ENCODE assay signal across 9 mouse cellular contexts in the genomic region with DNA sequence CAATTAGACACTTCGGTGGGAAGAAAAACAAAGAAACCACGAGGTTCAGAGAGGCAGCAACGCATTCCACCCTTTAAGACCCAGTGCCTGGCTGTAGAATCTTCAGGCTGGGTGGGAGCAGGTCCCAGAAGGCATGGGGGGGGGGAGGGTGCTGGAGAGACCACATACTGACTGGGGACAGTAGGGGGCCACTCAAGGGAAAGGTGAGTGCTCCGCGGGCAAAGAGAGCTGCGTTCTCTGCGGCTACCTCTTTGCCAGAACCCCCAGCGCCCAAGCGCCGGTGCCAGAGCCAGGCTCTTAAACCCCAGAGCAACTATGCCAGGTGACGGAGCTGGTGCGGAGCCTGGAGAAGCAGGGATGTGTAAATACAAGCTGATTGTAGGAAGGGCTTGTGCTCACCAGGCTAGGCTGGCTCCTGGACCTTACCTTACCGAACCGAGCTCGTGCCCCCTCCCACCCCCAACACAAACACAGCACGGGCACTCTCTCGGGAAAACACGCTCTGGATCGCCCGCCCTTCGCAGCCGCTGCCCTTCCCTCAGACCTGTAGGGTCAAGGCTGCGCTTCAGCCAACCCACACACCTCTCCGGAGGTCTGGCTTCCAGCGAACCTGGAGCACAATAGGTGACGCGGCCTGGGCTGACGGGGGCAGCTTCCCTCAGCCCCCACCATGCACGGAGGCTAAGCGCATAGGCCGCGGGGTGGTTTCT. TPM values are rescaled to one million over a fixed set of nuclear protein-coding genes. Genes with fewer than 3 reads are reported as not detected.
DNase-seq lines count a peak whose midpoint lies in the region; ATAC-seq lines count a peak whose summit lies in the region.
"Had no signal": no experiment of that assay in that cellular context is flagged by ENCODE, and none has a peak within 500 bp of the region (broad histone marks: within the 10 kb centered on the region; RNA-seq: fewer than 3 reads in every experiment).

No protein-coding gene starts in this region.

- H3K4me3 ChIP-seq in heart, embryonic 14.5 days (ENCODE audit: control insufficient read depth in 1 of 2, insufficient read depth in 1 of 2, low read depth in 1 of 2, low read length in 2 of 2): peak overlapping the region; percentile 61 to 79
- peak overlapping the region; percentile 70 for H3K4me3 ChIP-seq in forebrain, embryonic 11.5 days (ENCODE audit: low read depth, low read length)
- peak overlapping the region; percentile 59 for H3K4me3 ChIP-seq in liver, embryonic 11.5 days (ENCODE audit: low read depth, low read length)
- peak overlapping the region; percentile 61 for H3K4me3 ChIP-seq in stomach, embryonic 14.5 days (ENCODE audit: low read depth, low read length)

- H3K4me2 ChIP-seq in heart, embryonic 14.5 days (ENCODE audit: low read length): peak overlapping the region; percentile 98
- H3K4me2 ChIP-seq in forebrain, embryonic 11.5 days (ENCODE audit: low read depth, low read length, severe bottlenecking): peak overlapping the region; percentile 99
- peak overlapping the region; percentile 83 for H3K4me2 ChIP-seq in liver, embryonic 11.5 days
- H3K4me2 ChIP-seq in stomach, embryonic 14.5 days (replicated peaks; ENCODE audit: low read depth, low read length): peak overlapping the region; percentile 94

- H3K9me3 ChIP-seq in heart, embryonic 14.5 days (ENCODE audit: control insufficient read depth, low read length): no peaks in the 10 kb centered on the region
- no peaks in the 10 kb centered on the region for H3K9me3 ChIP-seq in forebrain, embryonic 11.5 days (ENCODE audit: control insufficient read depth, low read length)
- H3K9me3 ChIP-seq in liver, embryonic 11.5 days (ENCODE audit: control insufficient read depth, low read length): no peaks in the 10 kb centered on the region
- H3K9me3 ChIP-seq in stomach, embryonic 14.5 days (ENCODE audit: control insufficient read depth, low read depth, low read length): no peaks in the 10 kb centered on the region

- DNase-seq in heart, postnatal 25 days (ENCODE audit: low spot score): no peak
- DNase-seq in ZHBTc4 (ENCODE audit: low read depth, low spot score): peak; percentile 29
- peak; percentile 67 for DNase-seq in forebrain, embryonic 11.5 days (ENCODE audit: low spot score)
- DNase-seq in liver, embryonic 11.5 days (ENCODE audit: low spot score): no peak
- no peak for DNase-seq in ovary, postnatal 10 days (ENCODE audit: low spot score)
- no peak for DNase-seq in left cerebral cortex, postnatal 25 days (ENCODE audit: low spot score in 2 of 2)

- H3K27ac ChIP-seq in heart, embryonic 14.5 days (replicated peaks in 1 of 2; ENCODE audit: control insufficient read depth in 1 of 2, insufficient read depth in 1 of 2, low read depth in 2 of 2, low read length in 2 of 2): no peak overlapping the region
- peak overlapping the region; percentile 43; the same call in 1 of the 2 replicates for H3K27ac ChIP-seq in forebrain, embryonic 11.5 days (ENCODE audit: low read depth, low read length)
- no peak overlapping the region for H3K27ac ChIP-seq in liver, embryonic 11.5 days (ENCODE audit: low read depth, low read length)
- no peak overlapping the region for H3K27ac ChIP-seq in stomach, embryonic 14.5 days (ENCODE audit: low read length)
- H3K27ac ChIP-seq: macrophage had no signal

- intact Hi-C loops in heart, postnatal 25 days (cut with DNase I): no loop called here
- intact Hi-C loops in left cerebral cortex, postnatal 25 days (cut with DNase I): loop anchor here (2.0 kb wide), 1 partner anchor 19 kb away; no protein-coding TSS in a partner anchor

- WGBS in heart, embryonic 14.5 days: under 1% methylated on average over 32 of the region's 32 CpGs
- under 1% methylated on average over 32 of the region's 32 CpGs for WGBS in forebrain, embryonic 11.5 days
- WGBS in liver, embryonic 11.5 days: 2% methylated on average over 32 of the region's 32 CpGs
- 1% methylated on average over 32 of the region's 32 CpGs for WGBS in stomach, embryonic 14.5 days

- peak overlapping the region; percentile 65 for H3K9ac ChIP-seq in heart, embryonic 14.5 days (ENCODE audit: low read length)
- peak overlapping the region; percentile 69 for H3K9ac ChIP-seq in forebrain, embryonic 11.5 days (ENCODE audit: low read length)
- H3K9ac ChIP-seq in liver, embryonic 11.5 days (ENCODE audit: low read depth, low read length): no peak overlapping the region
- no peak overlapping the region for H3K9ac ChIP-seq in stomach, embryonic 14.5 days (replicated peaks; ENCODE audit: low read depth, low read length)

- H3K36me3 ChIP-seq in heart, embryonic 14.5 days (ENCODE audit: control insufficient read depth, insufficient read depth, low read length): no peaks in the 10 kb centered on the region
- no peaks in the 10 kb centered on the region for H3K36me3 ChIP-seq in forebrain, embryonic 11.5 days (ENCODE audit: control insufficient read depth, insufficient read depth, low read length)
- no peaks in the 10 kb centered on the region for H3K36me3 ChIP-seq in liver, embryonic 11.5 days (ENCODE audit: control insufficient read depth, insufficient read depth, low read length)
- no peaks in the 10 kb centered on the region for H3K36me3 ChIP-seq in stomach, embryonic 14.5 days (ENCODE audit: control insufficient read depth, insufficient read depth, low read length)

- ATAC-seq in heart, embryonic 14.5 days (ENCODE audit: insufficient number of reproducible peaks, insufficient read depth, low FRiP score, low read depth): no peak
- ATAC-seq in forebrain, embryonic 11.5 days (replicated peaks; ENCODE audit: low FRiP score): peak; percentile 61
- no peak for ATAC-seq in liver, embryonic 11.5 days (replicated peaks; ENCODE audit: low FRiP score)
- ATAC-seq in stomach, embryonic 14.5 days (ENCODE audit: insufficient number of reproducible peaks, insufficient read depth, low FRiP score, low read depth): 0 out of 2 replicates have a peak, but pooled peaks have one; percentile 30

- H3K27me3 ChIP-seq in heart, embryonic 14.5 days (ENCODE audit: control insufficient read depth, insufficient read depth, low read length): peaks cover 50% of the 10 kb centered on the region
- peaks cover 22% of the 10 kb centered on the region for H3K27me3 ChIP-seq in forebrain, embryonic 11.5 days (ENCODE audit: control insufficient read depth, insufficient read depth, low read length)
- H3K27me3 ChIP-seq in liver, embryonic 11.5 days (replicated peaks; ENCODE audit: control insufficient read depth, insufficient read depth, low read length): peaks cover 48% of the 10 kb centered on the region
- H3K27me3 ChIP-seq in stomach, embryonic 14.5 days (ENCODE audit: control insufficient read depth, insufficient read depth, low read length): peaks cover 10% of the 10 kb centered on the region; the same call in 1 of the 2 replicates

- H3K4me1 ChIP-seq in heart, embryonic 14.5 days (ENCODE audit: control insufficient read depth in 2 of 2, insufficient read depth in 2 of 2, low read length in 2 of 2): peaks cover 3 to 12% of the 10 kb centered on the region in 2 experiments; a peak in 2 of 4 replicates
- H3K4me1 ChIP-seq in forebrain, embryonic 11.5 days (replicated peaks; ENCODE audit: control insufficient read depth, insufficient read depth, low read length): peaks cover 13% of the 10 kb centered on the region; the same call in 1 of the 2 replicates
- peaks cover 5% of the 10 kb centered on the region; the same call in 1 of the 2 replicates for H3K4me1 ChIP-seq in liver, embryonic 11.5 days (replicated peaks; ENCODE audit: control insufficient read depth, insufficient read depth, low read length)
- H3K4me1 ChIP-seq in stomach, embryonic 14.5 days (ENCODE audit: control insufficient read depth, insufficient read depth, low read length): peaks cover 15% of the 10 kb centered on the region

RNA-seq across cellular contexts. Expression of a gene that starts 41.1 kb away (rescaled TPM):
- 2.1 and 2.4 TPM in 2 replicates for polyA plus RNA-seq in heart, embryonic 14.5 days (2014; fragmentation: Nextera tagmentation; extraction: Ambion mirVana)
- 1 to 10 TPM; 2.0 to 3.0 TPM for total RNA-seq in heart, postnatal 25 days (2021)
- 3.0 and 3.3 TPM in 2 replicates for polyA plus RNA-seq in forebrain, embryonic 11.5 days (2014; fragmentation: Nextera tagmentation; extraction: Ambion mirVana)
- polyA plus RNA-seq in liver, embryonic 11.5 days (2014; fragmentation: Nextera tagmentation; extraction: Ambion mirVana): 0.27 and 0.78 TPM in 2 replicates
- polyA plus RNA-seq in stomach, embryonic 14.5 days (2014; fragmentation: Nextera tagmentation; extraction: Ambion mirVana): 6.1 and 10.5 TPM in 2 replicates
- 10 to 100 TPM; 77.5 to 87.1 TPM for total RNA-seq in left cerebral cortex, postnatal 25 days (2021)

RNA-seq across cellular contexts. Expression of a gene that starts 54.9 kb away (rescaled TPM):
- 39.0 and 40.8 TPM in 2 replicates for polyA plus RNA-seq in heart, embryonic 14.5 days (2014; fragmentation: Nextera tagmentation; extraction: Ambion mirVana)
- 10 to 100 TPM; 67.8 to 72.4 TPM for total RNA-seq in heart, postnatal 25 days (2021)
- polyA plus RNA-seq in forebrain, embryonic 11.5 days (2014; fragmentation: Nextera tagmentation; extraction: Ambion mirVana): 43.1 and 45.6 TPM in 2 replicates
- 31.2 and 31.6 TPM in 2 replicates for polyA plus RNA-seq in liver, embryonic 11.5 days (2014; fragmentation: Nextera tagmentation; extraction: Ambion mirVana)
- polyA plus RNA-seq in stomach, embryonic 14.5 days (2014; fragmentation: Nextera tagmentation; extraction: Ambion mirVana): 52.7 and 53.7 TPM in 2 replicates
- total RNA-seq in left cerebral cortex, postnatal 25 days (2021): 10 to 100 TPM; 75.9 to 80.6 TPM

Comparison
In these comparisons a context has a peak if more than half of its experiments do, and no peak if none do; other contexts are left out.
1. ATAC-seq: peak in forebrain, embryonic 11.5 days (single experiment) and stomach, embryonic 14.5 days (single experiment); none in heart, embryonic 14.5 days (single experiment) and liver, embryonic 11.5 days (single experiment).
2. H3K9ac ChIP-seq: peak in heart, embryonic 14.5 days (single experiment) and forebrain, embryonic 11.5 days (single experiment); none in liver, embryonic 11.5 days (single experiment) and stomach, embryonic 14.5 days (single experiment).
3. DNase-seq: peak in ZHBTc4 (single experiment) and forebrain, embryonic 11.5 days (single experiment); none in heart, postnatal 25 days (single experiment), liver, embryonic 11.5 days (single experiment), ovary, postnatal 10 days (single experiment) and left cerebral cortex, postnatal 25 days (0 of 2).
4. Peak in every context shown above with its lines, with median percentiles within 50 percentile points of each other: H3K4me2 ChIP-seq and H3K4me3 ChIP-seq.